Mouse (Mus musculus) C2C12 (cell line): Measurements from ENCODE around the gene Smc6.

ENCODE experiments used
- CEBPB ChIP-seq: IDR thresholded peaks from one replicate; pipeline ENCODE4 v1.6.1; 2011; ENCODE audit warnings: low read depth, mild to moderate bottlenecking, control low read depth, moderate library complexity
- CTCF ChIP-seq: IDR thresholded peaks from one replicate; pipeline ENCODE4 v1.5.1; 2011; ENCODE audit not compliant: control insufficient read depth, insufficient read depth, insufficient read length
- MAX ChIP-seq: IDR thresholded peaks from one replicate; pipeline ENCODE4 v1.6.1; 2011; ENCODE audit warnings: mild to moderate bottlenecking, control low read depth
- MYOD1 ChIP-seq: IDR thresholded peaks from one replicate; pipeline ENCODE4 v1.6.1; 2011; ENCODE audit warnings: low read depth; ENCODE audit not compliant: control insufficient read depth, insufficient read length
- MYOG ChIP-seq: IDR thresholded peaks from one replicate; pipeline ENCODE4 v1.6.1; 2011; ENCODE audit not compliant: control insufficient read depth, insufficient read length; ENCODE audit errors: extremely low read depth
- USF1 ChIP-seq: IDR thresholded peaks from one replicate; pipeline ENCODE4 v1.6.1; 2011; ENCODE audit warnings: low read depth, mild to moderate bottlenecking, control low read depth, moderate library complexity

GRCm38 (mm10) chr12:11367099-11367765, 101.5 kb downstream of the Smc6 start:
- no peak for TF ChIP-seq CEBPB
- TF ChIP-seq CTCF: no peak
- TF ChIP-seq USF1: no peak
- no peak for TF ChIP-seq MYOD1
- no peak for TF ChIP-seq MAX
- TF ChIP-seq MYOG: no peak
